Mouse (Mus musculus): ENCODE results near the gene Calhm3.

The Calhm3 gene

GRCm38 (mm10) chr19:47157664-47158063 is at the start of gene Calhm3:
Gene Calhm3, minus strand, starts transcription at chr19:47157764.
- no peak for DNase-seq (ENCODE audit: low read depth)

- no peak for DNase-seq (ENCODE audit: low read depth)
Observed at GRCm38 (mm10) chr19:47206126-47206525, 48.6 kb upstream of the Calhm3 start.

- no peak for DNase-seq (ENCODE audit: low read depth)
Observed at GRCm38 (mm10) chr19:47204653-47205052, 47.1 kb upstream of the Calhm3 start.

GRCm38 (mm10) chr19:47203042-47203441 is 45.5 kb upstream of the Calhm3 start:
- no peak for DNase-seq (ENCODE audit: low read depth)

- no peak for DNase-seq (ENCODE audit: low read depth)
Observed at GRCm38 (mm10) chr19:47202429-47202828, 44.9 kb upstream of the Calhm3 start.

- DNase-seq (ENCODE audit: low read depth): no peak
Observed at GRCm38 (mm10) chr19:47201972-47202371, 44.4 kb upstream of the Calhm3 start.

- DNase-seq (ENCODE audit: low read depth): no peak
Observed at GRCm38 (mm10) chr19:47198671-47199350, 41.2 kb upstream of the Calhm3 start.

- DNase-seq (ENCODE audit: low read depth): no peak
Observed at GRCm38 (mm10) chr19:47192158-47192557, 34.6 kb upstream of the Calhm3 start.

- DNase-seq (ENCODE audit: low read depth): no peak
Observed at GRCm38 (mm10) chr19:47188515-47189128, 31.1 kb upstream of the Calhm3 start.

- DNase-seq (ENCODE audit: low read depth): no peak
Observed at GRCm38 (mm10) chr19:47186514-47187275, 29.1 kb upstream of the Calhm3 start.

- DNase-seq (ENCODE audit: low read depth): no peak
Observed at GRCm38 (mm10) chr19:47184736-47185135, 27.2 kb upstream of the Calhm3 start.

- no peak for DNase-seq (ENCODE audit: low read depth)
Observed at GRCm38 (mm10) chr19:47184221-47184620, 26.7 kb upstream of the Calhm3 start.

GRCm38 (mm10) chr19:47180011-47180410 is 22.4 kb upstream of the Calhm3 start:
- no peak for DNase-seq (ENCODE audit: low read depth)

GRCm38 (mm10) chr19:47179272-47179809 is 21.8 kb upstream of the Calhm3 start:
- no peak for DNase-seq (ENCODE audit: low read depth)

- no peak for DNase-seq (ENCODE audit: low read depth)
Observed at GRCm38 (mm10) chr19:47178431-47179271, 21.1 kb upstream of the Calhm3 start, which contains the start of gene Neurl1a. Gene Neurl1a, plus strand, starts transcription at chr19:47178820.

GRCm38 (mm10) chr19:47178001-47178400 is 20.4 kb upstream of the Calhm3 start:
- no peak for DNase-seq (ENCODE audit: low read depth)

- no peak for DNase-seq (ENCODE audit: low read depth)
Observed at GRCm38 (mm10) chr19:47176916-47177505, 19.4 kb upstream of the Calhm3 start.

- no peak for DNase-seq (ENCODE audit: low read depth)
Observed at GRCm38 (mm10) chr19:47175472-47175871, 17.9 kb upstream of the Calhm3 start.

- DNase-seq (ENCODE audit: low read depth): no peak
Observed at GRCm38 (mm10) chr19:47174515-47174914, 17.0 kb upstream of the Calhm3 start.

- peak; percentile 54 for DNase-seq (ENCODE audit: low read depth)
Observed at GRCm38 (mm10) chr19:47168793-47169412, 11.3 kb upstream of the Calhm3 start.

GRCm38 (mm10) chr19:47168223-47168622 is 10.7 kb upstream of the Calhm3 start:
- peak; percentile 44 for DNase-seq (ENCODE audit: low read depth)
